Mouse (Mus musculus) neural tube, embryonic 11.5 days (tissue): ENCODE measurements around the gene 1700023F06Rik. TPM values are rescaled to one million over a fixed set of nuclear protein-coding genes. Genes with fewer than 3 reads are reported as not detected.
A peak's percentile ranks its signal among the peaks of the same experiment; 100 is the strongest.

Source experiments
- ATAC-seq: fragments of 200-750 bp; cut with Nextera tagmentation; 2 replicates; pipeline ENCODE4 v1.8.0; 2017; ENCODE audit warnings: moderate number of reproducible peaks, mild to moderate bottlenecking, moderate TSS enrichment, moderate library complexity; ENCODE audit not compliant: insufficient read depth, low FRiP score, low TSS enrichment
- DNase-seq: peaks from one replicate; pipeline ENCODE4 v3.0.0-alpha.2; 2015; ENCODE audit warnings: low spot score
- H3K27ac ChIP-seq: fragments of 300-500 bp; sonication (generic); 2 replicates; pipeline ENCODE4 v1.5.1; 2014; ENCODE audit warnings: low read depth, mild to moderate bottlenecking, low read length
- H3K27me3 ChIP-seq: fragments of 300-500 bp; sonication (generic); 2 replicates; pipeline ENCODE4 v1.6.1; 2014; ENCODE audit warnings: mild to moderate bottlenecking, low read length, mixed read lengths; ENCODE audit not compliant: control insufficient read depth, insufficient read depth
- H3K36me3 ChIP-seq: fragments of 300-500 bp; sonication (generic); 2 replicates; pipeline ENCODE4 v1.6.1; 2014; ENCODE audit warnings: mild to moderate bottlenecking, low read length, moderate library complexity, mixed read lengths; ENCODE audit not compliant: control insufficient read depth, insufficient read depth
- H3K4me1 ChIP-seq: fragments of 300-500 bp; sonication (generic); 2 replicates; pipeline ENCODE4 v1.6.1; 2014; ENCODE audit warnings: low read length, mixed read lengths; ENCODE audit not compliant: control insufficient read depth, insufficient read depth
- H3K4me2 ChIP-seq: fragments of 300-500 bp; sonication (generic); 2 replicates; pipeline ENCODE4 v1.6.1; 2014; ENCODE audit warnings: low read depth, mild to moderate bottlenecking, moderate library complexity
- H3K4me3 ChIP-seq: fragments of 300-500 bp; sonication (generic); 2 replicates; pipeline ENCODE4 v1.5.1; 2014; ENCODE audit warnings: low read depth, low read length
- H3K9ac ChIP-seq: fragments of 300-500 bp; sonication (generic); 2 replicates; pipeline ENCODE4 v1.6.1; 2014; ENCODE audit warnings: mild to moderate bottlenecking, low read length
- H3K9me3 ChIP-seq: fragments of 300-500 bp; sonication (generic); 2 replicates; pipeline ENCODE4 v1.6.1; 2016; ENCODE audit warnings: low read length; ENCODE audit not compliant: control insufficient read depth
- WGBS: fragments of 180-500 bp; shearing (Covaris S2); extraction: QIAGEN DNeasy Blood & Tissue Kit; methylation state at CpG from one replicate; pipeline ENCODE4 v1.1.7; 2014; 5-methylcytosine and 5-hydroxymethylcytosine counted together
- polyA plus RNA-seq: library from polyadenylated mRNA; unstranded; fragments of >200 nt; fragmentation: Nextera tagmentation; extraction: Ambion mirVana; gene quantifications from 2 replicates; pipeline ENCODE4 v1.2.1, GENCODE M21; 2014

1700023F06Rik gene
- polyA plus RNA-seq, 1 experiment from 2014 or later, result not detected

DNA sequence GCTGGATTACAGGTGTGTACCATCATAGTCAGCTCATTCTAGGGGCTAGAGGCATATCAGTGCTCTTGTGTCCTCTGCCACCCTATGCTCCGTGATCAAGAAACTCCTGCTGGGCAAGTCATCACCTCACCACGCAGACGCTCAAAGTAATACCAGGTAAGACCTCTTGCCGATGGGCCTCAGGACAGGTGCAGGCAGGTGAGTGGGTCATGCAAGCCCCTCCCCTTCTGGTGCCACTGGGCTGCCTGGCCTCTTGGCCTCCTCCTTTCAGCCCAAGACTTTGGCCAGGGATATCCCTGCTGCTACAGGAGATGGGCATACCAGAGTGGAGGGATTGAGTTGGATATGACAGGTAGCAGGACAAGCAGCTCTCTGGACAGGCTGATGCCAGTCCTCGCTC lies 10.9 kb upstream of the 1700023F06Rik start:
- Histone ChIP-seq H3K4me2 (no peak overlapping the region), H3K27ac (no peak overlapping the region), H3K4me3 (no peak overlapping the region), H3K9me3 (no peaks in the 10 kb centered on the region), H3K36me3 (no peaks in the 10 kb centered on the region), H3K9ac (no peak overlapping the region), H3K27me3 (0 out of 2 replicates have a peak, but pooled peaks cover 7% of the 10 kb centered on the region), H3K4me1 (no peaks in the 10 kb centered on the region)
- DNase-seq (no peak), ATAC-seq (no peak)
- 90% methylated on average over 5 of the region's 5 CpGs for WGBS

DNA sequence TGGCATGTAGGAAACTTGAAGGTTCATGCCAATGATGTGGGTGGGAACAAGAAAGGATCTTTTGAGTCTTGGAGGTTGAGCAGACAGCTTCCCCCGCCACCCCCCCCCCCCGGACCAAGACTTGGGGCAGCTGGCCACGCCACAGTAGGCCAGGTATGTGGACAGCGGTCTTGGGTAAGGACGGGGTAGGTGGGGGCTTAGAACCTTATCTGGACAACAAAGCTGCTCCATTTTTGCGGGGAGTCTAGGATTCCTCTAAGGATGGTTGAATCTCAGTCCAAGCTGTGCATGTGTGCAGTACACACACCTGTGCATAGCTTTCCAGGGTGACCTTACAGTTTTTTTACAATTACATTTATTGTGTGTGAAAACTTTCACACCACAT lies 10.2 kb upstream of the 1700023F06Rik start:
- no peak for DNase-seq
- Histone ChIP-seq H3K9me3 (no peaks in the 10 kb centered on the region), H3K4me2 (peak overlapping the region; percentile 94), H3K9ac (peak overlapping the region; percentile 62), H3K36me3 (no peaks in the 10 kb centered on the region), H3K27ac (no peak overlapping the region), H3K27me3 (0 out of 2 replicates have a peak, but pooled peaks cover 7% of the 10 kb centered on the region), H3K4me1 (no peaks in the 10 kb centered on the region), H3K4me3 (peak overlapping the region; percentile 41)
- 32% methylated on average over 6 of the region's 6 CpGs for WGBS
- ATAC-seq, result 0 out of 2 replicates have a peak, but pooled peaks have one; percentile 6

DNA sequence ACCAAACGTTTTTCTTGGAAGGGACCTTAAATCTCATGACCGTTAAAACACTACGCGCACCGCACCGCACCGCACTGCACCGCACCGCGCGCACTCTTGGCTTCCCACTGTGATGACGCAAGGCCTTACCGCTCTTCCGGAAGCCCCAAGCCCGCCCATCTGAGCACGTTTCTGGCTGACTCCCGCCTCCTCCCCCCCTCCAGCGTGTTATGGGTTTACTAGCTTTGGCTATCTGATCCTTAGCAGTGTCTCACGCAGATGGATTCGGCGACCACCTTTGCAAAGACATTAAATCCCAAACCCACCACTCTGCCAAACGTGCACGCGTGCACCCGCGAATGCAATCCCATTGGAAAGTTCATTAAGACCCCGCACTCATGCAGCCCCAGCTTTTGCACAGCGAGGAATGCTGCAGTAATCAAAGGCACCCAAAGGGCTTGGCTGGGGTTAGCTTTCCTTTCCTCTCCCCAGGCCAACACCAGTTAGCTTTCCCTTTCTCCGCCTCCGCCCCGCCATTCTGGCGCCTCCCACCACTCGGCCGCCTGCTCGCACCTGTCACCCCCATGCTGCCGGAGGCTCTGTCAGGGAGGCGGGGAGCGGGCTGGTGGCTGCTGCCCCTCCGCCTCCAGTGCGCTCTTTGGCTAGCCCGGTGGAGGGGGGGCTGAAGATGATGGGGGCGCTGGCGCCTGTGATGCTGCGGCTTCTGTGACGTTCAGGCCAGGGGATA lies 9.6 kb upstream of the 1700023F06Rik start, which contains the start of gene Spata32:
Gene Spata32, minus strand, starts transcription at position 643 of the 727 bp plus-strand sequence.
- no peaks in the 10 kb centered on the region for H3K9me3 ChIP-seq
- no peaks in the 10 kb centered on the region for H3K36me3 ChIP-seq
- H3K27me3 ChIP-seq, result 0 out of 2 replicates have a peak, but pooled peaks cover 7% of the 10 kb centered on the region
- peak; percentile 63 for DNase-seq
- ATAC-seq, result peak; percentile 71
- peak within 1 kb of the TSS; percentile 62 for H3K9ac ChIP-seq
- WGBS, result under 1% methylated on average over 45 of the region's 45 CpGs
- no peaks in the 10 kb centered on the region for H3K4me1 ChIP-seq
- H3K4me3 ChIP-seq, result peak within 1 kb of the TSS; percentile 41
- no peak within 1 kb of the TSS for H3K27ac ChIP-seq
- peak within 1 kb of the TSS; percentile 94 for H3K4me2 ChIP-seq

DNA sequence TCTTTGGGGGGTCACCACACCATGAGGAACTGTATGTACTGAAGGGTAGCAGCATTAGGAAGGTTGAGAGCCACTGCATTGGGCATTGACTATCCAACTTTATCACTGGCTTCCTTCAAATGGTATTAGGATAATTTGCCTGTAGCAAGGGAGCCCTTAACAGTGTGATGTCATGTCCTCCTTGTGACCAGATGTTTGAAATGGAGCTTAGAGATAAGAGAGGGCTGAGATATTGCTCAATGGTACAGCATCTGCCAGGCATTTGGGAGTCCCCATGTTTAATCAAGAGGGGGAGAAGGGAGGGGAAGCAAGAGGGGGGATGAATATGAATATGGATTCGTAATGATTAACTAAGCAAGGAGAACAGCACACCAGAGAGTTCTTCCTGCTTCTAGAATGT lies 7.0 kb upstream of the 1700023F06Rik start:
- no peak overlapping the region for H3K4me2 ChIP-seq
- 0 out of 2 replicates have a peak, but pooled peaks cover 7% of the 10 kb centered on the region for H3K27me3 ChIP-seq
- H3K4me1 ChIP-seq, result no peaks in the 10 kb centered on the region
- no peaks in the 10 kb centered on the region for H3K9me3 ChIP-seq
- no peak overlapping the region for H3K4me3 ChIP-seq
- no peak overlapping the region for H3K9ac ChIP-seq
- DNase-seq, result no peak
- no peak for ATAC-seq
- no peak overlapping the region for H3K27ac ChIP-seq
- 91% methylated on average over 1 of the region's 1 CpGs for WGBS
- no peaks in the 10 kb centered on the region for H3K36me3 ChIP-seq

DNA sequence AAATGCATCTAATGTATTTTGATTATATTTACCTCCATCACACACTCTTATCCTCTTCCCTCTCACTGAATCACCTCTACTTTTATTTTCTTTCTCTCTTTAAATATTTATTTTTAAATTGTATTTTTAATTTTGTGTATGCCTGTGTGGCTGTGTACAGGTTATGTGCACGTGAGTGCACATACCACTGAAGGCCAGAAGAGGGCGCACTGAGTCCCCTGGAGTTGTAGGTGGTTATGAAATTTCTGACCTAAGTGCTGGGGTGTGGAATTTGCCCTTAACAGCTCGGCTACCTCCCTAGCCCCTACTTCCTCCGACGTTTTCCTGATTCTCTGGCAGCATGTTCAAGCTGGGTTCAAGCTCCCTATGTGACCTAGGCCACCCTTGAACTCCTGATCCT lies 5.4 kb upstream of the 1700023F06Rik start:
- Histone ChIP-seq H3K36me3 (no peaks in the 10 kb centered on the region), H3K9ac (no peak overlapping the region)
- 86% methylated on average over 5 of the region's 5 CpGs for WGBS

DNA sequence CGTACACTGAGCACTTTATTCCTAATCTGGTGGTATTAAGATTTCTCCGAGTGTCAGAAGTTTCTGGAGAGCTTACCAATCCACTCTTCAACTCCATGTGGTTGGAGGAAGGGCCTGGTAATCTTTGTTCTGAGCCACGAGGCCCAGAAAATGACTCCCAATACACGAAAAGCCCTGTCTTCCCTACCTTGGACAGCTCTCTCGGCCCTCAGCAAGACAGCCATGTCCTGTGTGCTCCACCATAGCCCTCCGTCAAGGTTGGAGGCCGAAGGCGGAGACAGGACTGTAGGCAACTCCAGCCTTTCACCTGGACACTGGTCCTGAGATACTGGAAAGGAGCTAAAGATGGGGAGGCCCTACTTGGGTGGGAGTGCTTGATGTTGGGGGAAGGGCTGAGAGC lies 1.9 kb upstream of the 1700023F06Rik start:
- 71% methylated on average over 8 of the region's 8 CpGs for WGBS
- no peak overlapping the region for H3K4me2 ChIP-seq
- H3K4me1 ChIP-seq, result no peaks in the 10 kb centered on the region
- ATAC-seq (no peak), DNase-seq (no peak)
- no peak overlapping the region for H3K9ac ChIP-seq
- H3K9me3 ChIP-seq, result no peaks in the 10 kb centered on the region
- H3K27ac ChIP-seq, result no peak overlapping the region
- no peak overlapping the region for H3K4me3 ChIP-seq
- no peaks in the 10 kb centered on the region for H3K27me3 ChIP-seq
- no peaks in the 10 kb centered on the region for H3K36me3 ChIP-seq

More for the DNA sequence above, 5.4 kb upstream of the 1700023F06Rik start:
- Histone ChIP-seq H3K9me3 (no peaks in the 10 kb centered on the region), H3K27ac (no peak overlapping the region), H3K4me3 (no peak overlapping the region), H3K4me2 (no peak overlapping the region), H3K27me3 (0 out of 2 replicates have a peak, but pooled peaks cover 7% of the 10 kb centered on the region), H3K4me1 (no peaks in the 10 kb centered on the region)
- ATAC-seq, result no peak
- no peak for DNase-seq

DNA sequence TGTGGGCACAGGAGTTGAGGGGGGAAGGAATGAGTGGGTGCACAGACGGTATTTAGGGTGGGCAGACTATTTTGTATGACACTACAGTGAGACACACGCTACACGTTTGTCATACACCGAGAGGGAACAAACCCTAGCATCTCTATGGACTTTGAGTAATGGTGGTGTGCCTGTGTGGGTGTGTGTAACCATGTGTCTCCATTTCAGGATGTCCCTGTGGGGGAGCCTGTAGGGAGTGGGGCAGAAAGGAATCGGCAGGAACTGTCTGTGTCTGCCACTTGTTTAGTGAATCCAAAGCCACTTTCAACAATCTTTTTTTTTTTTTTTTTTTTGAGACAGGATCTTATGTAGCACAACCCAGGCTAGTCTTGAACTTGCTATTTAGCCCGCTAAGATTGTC lies 2.2 kb downstream of the 1700023F06Rik start:
- Histone ChIP-seq H3K9ac (no peak overlapping the region), H3K27ac (no peak overlapping the region), H3K9me3 (no peaks in the 10 kb centered on the region), H3K4me1 (no peaks in the 10 kb centered on the region), H3K27me3 (peaks cover 3% of the 10 kb centered on the region; the same call in 1 of the 2 replicates), H3K4me3 (no peak overlapping the region), H3K4me2 (no peak overlapping the region), H3K36me3 (no peaks in the 10 kb centered on the region)
- DNase-seq (no peak), ATAC-seq (no peak)
- 83% methylated on average over 6 of the region's 6 CpGs for WGBS

DNA sequence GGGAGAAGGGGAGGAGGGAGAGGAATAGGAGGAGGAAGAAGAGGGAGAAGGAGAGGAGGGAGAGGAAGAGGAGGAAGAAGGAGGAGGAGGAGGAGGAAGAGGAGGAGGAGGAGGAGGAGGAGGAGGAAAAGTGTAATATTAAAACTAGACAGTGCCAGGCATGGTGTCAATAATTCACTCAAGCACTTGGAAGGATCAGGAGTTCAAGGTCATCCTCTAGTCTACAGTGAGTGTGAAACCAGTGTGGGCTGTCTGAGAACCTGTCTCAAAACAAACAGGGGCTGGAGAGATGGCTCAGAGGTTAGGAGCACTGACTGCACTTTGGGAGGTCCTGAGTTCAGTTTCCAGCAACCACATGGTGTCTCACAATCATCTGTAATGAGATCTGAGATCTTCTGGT lies 6.0 kb downstream of the 1700023F06Rik start:
- Histone ChIP-seq H3K9ac (no peak overlapping the region), H3K4me3 (no peak overlapping the region), H3K4me1 (no peaks in the 10 kb centered on the region), H3K27ac (no peak overlapping the region), H3K36me3 (no peaks in the 10 kb centered on the region), H3K4me2 (no peak overlapping the region), H3K9me3 (no peaks in the 10 kb centered on the region), H3K27me3 (peaks cover 39% of the 10 kb centered on the region)
- ATAC-seq, result no peak
- no peak for DNase-seq

DNA sequence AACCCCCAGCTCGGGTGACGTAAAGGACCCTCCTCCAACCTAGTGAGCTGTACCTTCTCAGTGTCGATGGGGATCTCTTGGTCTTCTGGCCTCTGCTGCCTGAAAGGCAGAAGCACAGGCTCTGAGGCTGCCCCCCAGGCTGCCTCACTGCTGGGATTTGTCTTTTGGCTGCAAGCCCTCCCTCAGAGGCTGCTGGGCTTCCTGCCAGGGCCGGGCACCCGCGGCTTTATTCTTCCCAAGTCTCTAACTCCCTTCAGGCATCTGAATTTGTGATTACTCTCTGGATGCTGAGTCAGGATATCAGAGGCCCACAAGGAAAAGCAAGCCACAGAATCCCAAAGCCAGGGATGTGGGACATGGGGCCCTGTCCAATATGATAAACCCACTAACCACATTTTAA lies 6.7 kb downstream of the 1700023F06Rik start:
- no peaks in the 10 kb centered on the region for H3K4me1 ChIP-seq
- H3K4me3 ChIP-seq, result no peak overlapping the region
- H3K9ac ChIP-seq, result no peak overlapping the region
- no peaks in the 10 kb centered on the region for H3K9me3 ChIP-seq
- H3K36me3 ChIP-seq, result no peaks in the 10 kb centered on the region
- WGBS, result 38% methylated on average over 6 of the region's 6 CpGs
- no peak overlapping the region for H3K27ac ChIP-seq
- ATAC-seq (no peak), DNase-seq (no peak)
- no peak overlapping the region for H3K4me2 ChIP-seq
- peaks cover 46% of the 10 kb centered on the region for H3K27me3 ChIP-seq
